Mouse (Mus musculus): Measurements from ENCODE around the gene Nuf2.

Nuf2 gene

DNA sequence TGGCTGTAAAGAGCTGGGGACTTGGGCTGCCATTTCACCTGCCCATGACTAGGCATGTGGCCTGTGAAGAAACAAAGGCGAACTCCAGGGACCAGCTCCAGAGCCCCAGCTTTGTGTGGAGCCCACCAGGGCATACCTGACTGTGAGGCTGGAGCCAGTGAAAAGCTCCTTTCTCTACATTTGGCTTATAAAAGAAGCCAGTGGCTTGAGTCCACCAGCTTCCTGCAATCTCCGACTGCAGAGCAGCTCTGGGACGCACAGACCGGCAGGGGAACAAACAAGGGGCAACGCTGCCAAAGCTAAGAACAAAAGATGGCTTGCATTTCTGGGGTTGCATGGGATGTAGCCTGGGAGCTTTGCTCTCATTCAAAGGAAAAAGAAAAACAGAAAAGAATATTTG, 63.5 kb downstream of the Nuf2 start:
- DNase-seq (ENCODE audit: low read depth, low spot score), result no peak

GRCm38 (mm10) chr1:169462386-169463115, 68.7 kb downstream of the Nuf2 start:
- no peak for DNase-seq (ENCODE audit: low read depth, low spot score)

DNA sequence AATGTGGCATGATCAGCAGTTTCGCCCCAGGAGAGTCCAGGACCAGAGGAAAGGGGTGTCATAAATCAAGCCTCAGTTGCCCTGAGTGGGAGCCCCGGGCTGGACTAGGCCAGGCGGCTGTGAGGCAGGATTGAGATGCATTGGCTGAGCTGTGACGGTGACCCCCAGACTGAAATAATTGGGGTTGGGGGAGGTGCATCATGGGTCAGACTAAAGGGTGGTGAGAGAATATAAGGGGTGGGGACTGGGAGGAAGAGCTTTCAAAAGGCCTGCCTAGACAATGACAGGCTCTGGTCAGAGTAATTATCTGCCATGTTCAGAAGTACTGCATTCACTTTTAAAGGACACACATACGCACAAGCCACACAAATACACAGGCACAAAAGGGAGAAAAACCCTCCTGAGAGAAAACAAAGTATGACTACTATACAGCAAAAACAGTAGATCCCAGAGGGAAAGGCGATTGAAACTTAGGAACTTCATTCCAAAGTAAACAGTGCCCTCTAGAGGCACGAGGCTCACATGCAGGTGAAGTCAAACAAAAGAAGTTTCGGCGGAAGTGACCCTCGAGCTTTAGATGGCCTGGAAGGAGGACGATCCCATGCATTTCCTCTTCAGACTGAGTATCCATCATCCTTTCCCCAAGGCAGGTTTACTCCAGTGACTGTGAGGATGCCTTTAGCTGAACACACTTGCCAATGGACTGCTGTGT, 72.0 kb downstream of the Nuf2 start:
- peak; percentile 74 for DNase-seq (ENCODE audit: low read depth, low spot score)
